Comparison of ENCODE assay signal across 21 mouse cellular contexts in the genomic region with DNA sequence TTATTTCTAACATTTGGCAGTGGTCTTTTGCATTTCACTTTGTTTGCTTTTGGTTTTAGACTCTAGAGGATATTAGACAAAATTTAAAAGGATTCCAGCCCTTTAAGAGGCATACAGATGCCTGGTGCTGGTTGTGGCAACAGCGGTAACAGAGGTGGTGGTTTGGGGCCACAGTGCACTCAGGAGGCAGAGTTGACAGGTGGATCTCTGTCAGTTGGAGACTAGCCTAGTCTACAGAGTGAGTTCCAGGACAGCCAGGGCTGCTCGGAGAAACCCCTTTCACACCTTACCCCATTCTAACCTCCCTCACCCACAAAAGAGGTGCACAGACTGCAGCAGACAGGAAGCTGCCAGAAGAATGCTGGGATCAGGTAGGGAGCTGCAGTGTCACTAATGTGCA.
A peak's percentile ranks its signal among the peaks of the same experiment; 100 is the strongest.
DNase-seq lines count a peak whose midpoint lies in the region; ATAC-seq lines count a peak whose summit lies in the region.
"Had no signal": no experiment of that assay in that cellular context is flagged by ENCODE, and none has a peak within 500 bp of the region (broad histone marks: within the 10 kb centered on the region; RNA-seq: fewer than 3 reads in every experiment).

No protein-coding gene starts in this region.

- peak; percentile 53 to 58 for DNase-seq in thymus, postnatal 10 days (ENCODE audit: low spot score in 2 of 2)
- DNase-seq in liver: no peak
- no peak for DNase-seq in layer of hippocampus, adult 11-12 months (ENCODE audit: low spot score)
- DNase-seq in heart, adult 11 months: no peak
- DNase-seq in cerebellum, postnatal 25 days: no peak
- DNase-seq: adrenal gland, postnatal 14 days; cerebellum, adult 11 months; cerebellum, adult 9-10 months; heart, adult 18-20 months; heart, postnatal 10 days; kidney, adult 18-20 months; kidney, postnatal 36 days; lung, embryonic 14.5 days; lung, postnatal 14 days; midbrain, embryonic 14.5 days; right cerebral cortex, postnatal 25 days had no signal

- ATAC-seq in CD4-positive, CD25-positive, alpha-beta regulatory T cell, adult 4 months: peak; percentile 7
- peak; percentile 24; the same call in 1 of the 2 replicates for ATAC-seq in granulocyte monocyte progenitor cell, adult 5-6 weeks (replicated peaks; ENCODE audit: poor library complexity, severe bottlenecking)
- ATAC-seq: forebrain, embryonic 16.5 days; hindbrain, embryonic 16.5 days; Patski had no signal

Comparison
In these comparisons a context has a peak if more than half of its experiments do, and no peak if none do; other contexts are left out.
1. DNase-seq: peak in thymus, postnatal 10 days (2 of 2); none in liver (single experiment), layer of hippocampus, adult 11-12 months (single experiment), heart, adult 11 months (single experiment) and cerebellum, postnatal 25 days (0 of 2).